Mouse (Mus musculus) neural tube, embryonic 12.5 days (tissue): Measurements from ENCODE around the gene Rab13. TPM values are rescaled to one million over a fixed set of nuclear protein-coding genes. Genes with fewer than 3 reads are reported as not detected.
"Not testable (repeated sequence)": the region's sequence is repeated elsewhere in the genome, so short reads cannot be mapped to it uniquely, and the experiment has no call there.

ENCODE experiments used
- ATAC-seq: fragments of 200-750 bp; cut with Nextera tagmentation; 2 replicates; pipeline ENCODE4 v1.8.0; 2017; ENCODE audit warnings: low read depth, mild to moderate bottlenecking, moderate TSS enrichment, moderate library complexity; ENCODE audit not compliant: low FRiP score
- H3K27ac ChIP-seq: fragments of 300-500 bp; sonication (generic); 2 replicates; pipeline ENCODE4 v1.5.1; 2016
- H3K27me3 ChIP-seq: fragments of 300-500 bp; sonication (generic); replicated peaks from 2 replicates; pipeline ENCODE4 v1.6.1; 2016; ENCODE audit warnings: mild to moderate bottlenecking
- H3K36me3 ChIP-seq: fragments of 300-500 bp; sonication (generic); 2 replicates; pipeline ENCODE4 v1.6.1; 2016; ENCODE audit warnings: mild to moderate bottlenecking
- H3K4me1 ChIP-seq: fragments of 300-500 bp; sonication (generic); 2 replicates; pipeline ENCODE4 v1.6.1; 2016
- H3K4me2 ChIP-seq: fragments of 300-500 bp; sonication (generic); replicated peaks from 2 replicates; pipeline ENCODE4 v1.6.1; 2016; ENCODE audit warnings: mild to moderate bottlenecking
- H3K4me3 ChIP-seq: fragments of 300-500 bp; sonication (generic); 2 replicates; pipeline ENCODE4 v1.5.1; 2016
- H3K9ac ChIP-seq: fragments of 300-500 bp; sonication (generic); 2 replicates; pipeline ENCODE4 v1.6.1; 2016; ENCODE audit warnings: mild to moderate bottlenecking
- H3K9me3 ChIP-seq: fragments of 300-500 bp; sonication (generic); 2 replicates; pipeline ENCODE4 v1.6.1; 2016; ENCODE audit warnings: mild to moderate bottlenecking
- WGBS: fragments of 180-500 bp; shearing (Covaris S2); methylation state at CpG from one replicate; pipeline ENCODE4 v1.1.7; 2016; 5-methylcytosine and 5-hydroxymethylcytosine counted together
- polyA plus RNA-seq: library from polyadenylated mRNA; unstranded; fragments of >200 nt; fragmentation: Nextera tagmentation; extraction: Ambion mirVana; gene quantifications from 2 replicates; pipeline ENCODE4 v1.2.1, GENCODE M21; 2016

The Rab13 gene
- polyA plus RNA-seq, 1 experiment from 2014 or later: 23.4 TPM

- not testable (repeated sequence) for H3K9me3 ChIP-seq, ATAC-seq, H3K27ac ChIP-seq, H3K4me3 ChIP-seq, H3K27me3 ChIP-seq, H3K9ac ChIP-seq
- H3K4me1 ChIP-seq: peaks cover 23% of the 10 kb centered on the region
- WGBS: 85% methylated on average over 1 of the region's 1 CpGs
- H3K36me3 ChIP-seq: peaks cover 20% of the 10 kb centered on the region
- H3K4me2 ChIP-seq: peak overlapping the region; percentile 83
Observed at GRCm38 (mm10) chr3:90253174-90253573, 39.7 kb downstream of the Rab13 start.

DNA sequence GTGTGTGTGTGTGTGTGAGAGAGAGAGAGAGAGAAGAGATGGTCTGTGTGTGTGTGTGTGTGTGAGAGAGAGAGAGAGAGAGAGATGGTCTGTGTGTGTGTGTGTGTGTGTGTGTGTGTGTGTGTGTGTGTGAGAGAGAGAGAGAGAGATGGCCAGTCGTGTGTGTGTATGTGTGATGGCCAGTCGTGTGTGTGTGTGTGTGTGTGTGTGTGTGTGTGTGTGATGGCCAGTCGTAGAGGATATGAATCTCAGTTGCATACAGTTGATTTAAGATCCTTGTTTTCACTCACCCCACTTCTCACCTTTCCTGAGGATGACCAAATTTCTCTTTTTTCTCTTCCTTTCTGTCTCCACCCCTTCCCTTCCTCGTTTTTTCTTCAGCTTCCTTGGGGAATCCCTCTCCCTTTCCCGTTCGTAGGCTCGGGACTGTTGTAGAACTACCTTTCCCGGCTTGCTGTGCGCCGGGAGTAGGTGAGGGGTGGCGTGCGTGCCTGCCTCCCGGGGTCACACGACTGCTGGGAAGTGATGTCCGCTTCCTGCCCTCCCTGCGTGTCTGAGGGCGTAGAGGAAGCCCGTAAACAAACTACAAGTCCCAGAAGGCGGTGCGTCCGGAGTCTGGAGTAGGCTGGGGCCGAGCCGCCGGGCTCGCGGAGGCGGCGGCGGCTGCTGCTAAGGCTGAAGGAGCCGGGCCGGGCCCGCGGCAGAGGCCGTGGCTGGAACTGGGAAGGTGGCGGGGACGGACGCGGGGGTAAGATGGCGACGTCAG, 40.3 kb downstream of the Rab13 start, which contains the start of gene Crtc2:
TSS of gene Crtc2 (plus strand) at position 511 of the 766 bp plus-strand sequence.
- Histone ChIP-seq H3K27ac (peak within 1 kb of the TSS; percentile 53; the same call in 1 of the 2 replicates), H3K4me1 (peaks cover 19% of the 10 kb centered on the region), H3K9ac (peak within 1 kb of the TSS; percentile 88), H3K4me2 (peak within 1 kb of the TSS; percentile 83), H3K36me3 (peaks cover 26% of the 10 kb centered on the region), H3K27me3 (no peaks in the 10 kb centered on the region), H3K9me3 (no peaks in the 10 kb centered on the region), H3K4me3 (peak within 1 kb of the TSS; percentile 88)
- peak; percentile 97 for ATAC-seq
- WGBS: 2% methylated on average over 40 of the region's 40 CpGs

DNA sequence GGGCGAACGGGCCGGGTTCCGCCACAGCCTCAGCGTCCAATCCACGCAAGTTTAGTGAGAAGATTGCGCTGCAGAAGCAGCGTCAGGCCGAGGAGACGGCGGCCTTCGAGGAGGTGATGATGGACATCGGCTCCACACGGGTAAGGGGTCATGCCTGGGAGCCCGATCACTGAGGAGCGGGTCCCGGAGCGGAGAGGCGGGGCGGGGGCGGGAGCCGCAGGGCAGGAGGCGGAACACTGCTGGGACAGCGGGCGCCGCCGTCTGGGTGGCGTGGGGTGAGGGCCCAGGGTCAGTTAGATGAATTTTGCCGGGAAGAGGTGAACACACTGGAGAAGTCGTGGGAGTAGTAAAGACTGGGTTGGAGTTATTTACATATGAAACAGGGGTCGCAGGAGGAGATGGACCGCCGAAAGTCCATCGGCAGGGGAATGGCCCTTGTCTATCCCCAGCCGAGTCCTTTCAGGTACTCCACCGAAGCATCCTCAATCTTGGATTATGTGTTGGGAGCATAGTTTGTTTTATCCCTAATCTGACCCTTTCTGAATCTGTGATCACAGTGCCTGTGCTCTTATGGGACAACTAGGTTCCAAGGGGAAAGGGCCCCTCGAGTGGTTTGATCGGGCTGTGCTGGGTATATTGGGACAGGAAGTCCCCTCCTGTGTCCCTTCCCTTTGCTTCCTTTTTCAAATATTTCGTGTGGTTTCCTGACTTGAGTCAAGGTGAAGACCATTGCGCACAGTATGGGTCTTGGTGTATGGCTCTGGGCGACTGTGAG, 41.1 kb downstream of the Rab13 start:
- Histone ChIP-seq H3K27ac (peak overlapping the region; percentile 53; the same call in 1 of the 2 replicates), H3K36me3 (peaks cover 34% of the 10 kb centered on the region), H3K4me2 (peak overlapping the region; percentile 83), H3K9ac (peak overlapping the region; percentile 88), H3K4me3 (peak overlapping the region; percentile 88), H3K9me3 (no peaks in the 10 kb centered on the region), H3K27me3 (no peaks in the 10 kb centered on the region), H3K4me1 (peaks cover 15% of the 10 kb centered on the region)
- ATAC-seq: peak; percentile 46; the same call in 1 of the 2 replicates
- 1% methylated on average over 41 of the region's 41 CpGs for WGBS

DNA sequence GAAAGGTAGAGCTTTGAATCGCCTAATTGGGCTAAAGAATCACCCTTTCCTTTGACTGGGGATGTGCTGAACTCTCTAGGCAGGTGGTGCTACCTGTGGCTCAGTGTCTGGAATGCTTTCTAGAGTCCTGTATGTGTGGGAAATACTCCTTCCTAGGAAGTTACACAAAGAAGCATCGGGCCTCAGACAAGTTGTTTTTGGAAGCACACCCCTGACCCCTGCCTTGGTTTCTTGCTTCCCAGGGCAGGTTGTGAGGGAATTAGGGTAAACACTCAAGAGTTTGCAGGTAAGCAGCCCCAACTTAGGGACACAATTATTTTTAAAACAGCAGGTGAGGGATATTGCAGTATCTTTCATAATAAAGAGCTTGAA, 41.7 kb downstream of the Rab13 start:
- Histone ChIP-seq H3K4me1 (peaks cover 15% of the 10 kb centered on the region), H3K4me3 (peak overlapping the region; percentile 88), H3K27me3 (no peaks in the 10 kb centered on the region), H3K27ac (no peak overlapping the region), H3K36me3 (peaks cover 39% of the 10 kb centered on the region), H3K4me2 (peak overlapping the region; percentile 83), H3K9me3 (no peaks in the 10 kb centered on the region), H3K9ac (peak overlapping the region; percentile 88)
- 19% methylated on average over 2 of the region's 2 CpGs for WGBS
- no peak for ATAC-seq

DNA sequence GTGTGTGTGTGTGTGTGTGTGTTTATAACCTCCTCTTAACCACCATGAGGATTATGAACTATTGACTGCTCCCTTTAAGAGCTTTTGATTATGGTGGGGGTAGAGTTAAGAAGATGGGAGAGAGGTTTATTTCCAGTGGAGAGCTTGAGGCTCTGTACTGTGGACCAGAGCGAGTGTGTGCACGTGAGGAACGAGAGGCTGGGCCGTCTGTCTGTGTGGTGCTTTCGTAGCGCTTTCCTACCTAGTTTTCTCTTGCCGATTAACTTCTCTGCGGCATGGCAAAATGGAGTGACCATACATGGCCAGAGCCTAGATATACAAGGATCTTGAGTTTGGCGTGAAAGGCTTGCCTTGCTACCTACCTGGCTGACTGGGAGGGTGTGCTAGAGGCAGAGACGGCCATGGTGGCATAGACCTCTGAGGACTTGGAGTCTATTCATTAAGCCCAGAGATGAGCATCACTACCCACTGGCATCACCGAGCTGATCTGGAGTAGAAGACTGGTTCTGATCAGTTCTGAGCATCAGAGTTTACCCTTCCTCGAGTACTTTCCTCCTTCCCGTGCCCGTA, 42.4 kb downstream of the Rab13 start:
- no peak for ATAC-seq
- Histone ChIP-seq H3K27me3 (no peaks in the 10 kb centered on the region), H3K36me3 (peaks cover 42% of the 10 kb centered on the region), H3K27ac (no peak overlapping the region), H3K4me2 (peak overlapping the region; percentile 83), H3K9ac (no peak overlapping the region), H3K4me3 (no peak overlapping the region), H3K4me1 (peaks cover 15% of the 10 kb centered on the region), H3K9me3 (no peaks in the 10 kb centered on the region)
- WGBS: 96% methylated on average over 14 of the region's 14 CpGs

DNA sequence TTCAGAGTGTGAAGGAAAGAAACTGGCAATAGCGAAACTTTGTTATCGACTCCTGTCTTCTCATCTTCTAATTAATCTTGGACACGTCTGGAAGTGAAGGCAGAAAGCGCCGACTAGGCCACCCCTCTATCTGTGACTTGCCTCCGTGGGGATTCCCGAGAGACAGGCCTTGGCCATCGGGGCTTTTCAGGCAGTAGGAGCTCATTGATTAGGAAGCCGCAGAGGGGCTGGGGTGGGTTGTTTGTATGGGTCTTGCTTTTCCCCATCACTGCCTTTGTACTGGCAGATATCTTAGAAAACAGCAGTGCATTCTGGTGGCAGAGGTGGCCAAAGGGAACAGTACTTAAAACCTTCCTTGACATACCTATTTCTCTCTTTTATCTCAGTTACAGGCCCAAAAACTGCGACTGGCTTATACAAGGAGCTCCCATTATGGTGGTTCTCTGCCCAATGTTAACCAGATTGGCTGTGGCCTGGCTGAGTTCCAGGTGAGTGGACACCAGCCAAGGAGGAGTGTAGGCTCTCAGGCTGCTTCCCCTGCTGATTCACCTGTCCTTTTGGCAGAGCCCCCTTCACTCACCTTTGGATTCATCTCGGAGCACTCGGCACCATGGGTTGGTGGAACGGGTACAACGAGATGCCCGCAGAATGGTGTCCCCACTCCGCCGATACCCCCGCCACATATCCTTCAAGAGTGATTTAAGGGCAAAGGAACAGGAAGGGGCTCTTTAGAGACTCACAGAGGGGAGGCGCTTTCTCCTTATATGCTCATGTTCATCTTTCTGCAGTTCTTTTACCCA, 43.4 kb downstream of the Rab13 start:
- 93% methylated on average over 19 of the region's 19 CpGs for WGBS
- no peak overlapping the region for H3K4me2 ChIP-seq
- H3K9ac ChIP-seq: no peak overlapping the region
- H3K27ac ChIP-seq: no peak overlapping the region
- no peak for ATAC-seq
- peaks cover 15% of the 10 kb centered on the region for H3K4me1 ChIP-seq
- H3K9me3 ChIP-seq: no peaks in the 10 kb centered on the region
- H3K27me3 ChIP-seq: no peaks in the 10 kb centered on the region
- H3K4me3 ChIP-seq: no peak overlapping the region
- peaks cover 43% of the 10 kb centered on the region for H3K36me3 ChIP-seq

GRCm38 (mm10) chr3:90258521-90258920, 45.0 kb downstream of the Rab13 start:
- no peak overlapping the region for H3K27ac ChIP-seq
- H3K36me3 ChIP-seq: peaks cover 59% of the 10 kb centered on the region
- H3K4me2 ChIP-seq: no peak overlapping the region
- H3K9me3 ChIP-seq: no peaks in the 10 kb centered on the region
- H3K9ac ChIP-seq: no peak overlapping the region
- no peaks in the 10 kb centered on the region for H3K27me3 ChIP-seq
- H3K4me3 ChIP-seq: no peak overlapping the region
- WGBS: 89% methylated on average over 4 of the region's 4 CpGs
- ATAC-seq: no peak
- H3K4me1 ChIP-seq: peaks cover 15% of the 10 kb centered on the region

GRCm38 (mm10) chr3:90263121-90263771, 49.8 kb downstream of the Rab13 start:
- H3K4me3 ChIP-seq: no peak overlapping the region
- H3K27me3 ChIP-seq: no peaks in the 10 kb centered on the region
- no peak overlapping the region for H3K4me2 ChIP-seq
- H3K9me3 ChIP-seq: no peaks in the 10 kb centered on the region
- H3K4me1 ChIP-seq: peaks cover 9% of the 10 kb centered on the region
- no peak overlapping the region for H3K27ac ChIP-seq
- no peak overlapping the region for H3K9ac ChIP-seq
- H3K36me3 ChIP-seq: peaks cover 54% of the 10 kb centered on the region
- WGBS: 93% methylated on average over 5 of the region's 5 CpGs
- ATAC-seq: no peak

- Histone ChIP-seq H3K4me2 (peak overlapping the region; percentile 81), H3K9ac (peak overlapping the region; percentile 94; the same call in 1 of the 2 replicates), H3K9me3 (no peaks in the 10 kb centered on the region), H3K36me3 (peaks cover 45% of the 10 kb centered on the region), H3K4me1 (peaks cover 9% of the 10 kb centered on the region), H3K27ac (no peak overlapping the region), H3K27me3 (no peaks in the 10 kb centered on the region), H3K4me3 (peak overlapping the region; percentile 93)
- 37% methylated on average over 10 of the region's 10 CpGs for WGBS
- ATAC-seq: no peak
Observed at GRCm38 (mm10) chr3:90264687-90265033, 51.2 kb downstream of the Rab13 start.

DNA sequence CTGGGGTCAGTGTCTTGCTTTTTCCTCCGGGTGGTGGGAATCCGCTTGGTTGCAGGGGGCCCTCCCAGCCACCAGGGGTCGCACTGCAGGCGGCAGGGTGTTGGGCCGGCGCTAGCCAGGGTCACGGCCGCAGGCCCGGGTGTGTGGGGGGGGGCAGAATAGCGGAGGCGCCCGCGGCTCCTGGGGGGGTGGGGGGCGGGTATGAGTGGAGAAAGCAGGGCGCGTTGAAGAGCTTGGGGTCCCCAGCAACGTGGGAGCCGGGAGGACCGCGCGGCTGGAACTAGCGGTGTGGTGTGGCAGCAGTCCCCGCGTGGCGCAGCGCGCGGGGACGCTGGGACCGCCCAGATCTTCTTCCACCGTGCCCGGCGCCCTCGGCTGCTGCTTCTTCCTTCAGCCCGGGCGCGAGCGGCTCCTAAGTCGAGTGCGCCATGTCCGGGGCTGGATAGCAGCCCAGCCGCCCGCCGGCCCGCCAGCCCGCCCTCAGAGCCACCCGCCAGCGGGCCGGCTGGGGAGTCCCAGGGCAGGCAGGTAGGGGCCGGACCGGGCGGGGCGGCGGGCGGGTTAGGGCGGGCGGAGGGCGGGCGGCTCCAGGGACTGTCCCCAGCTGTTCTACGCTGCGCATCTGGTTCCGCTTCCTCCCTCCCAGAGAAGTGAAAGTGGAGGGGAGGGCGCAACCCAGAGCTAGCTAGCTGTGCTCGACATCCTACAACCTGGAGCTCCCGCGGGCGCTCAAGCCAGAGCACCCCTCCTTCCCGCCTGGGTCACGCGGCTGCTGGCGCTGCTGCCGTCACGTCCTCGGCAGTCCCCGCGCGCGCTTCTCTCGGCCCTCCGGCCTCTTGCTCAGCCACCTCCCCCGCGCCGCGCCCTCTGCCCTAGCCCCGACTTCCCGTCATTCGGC, 51.8 kb downstream of the Rab13 start, which contains the start of gene Dennd4b:
TSS of gene Dennd4b (plus strand) at position 152 of the 898 bp plus-strand sequence.
- H3K36me3 ChIP-seq: peaks cover 42% of the 10 kb centered on the region
- peak within 1 kb of the TSS; percentile 93 for H3K4me3 ChIP-seq
- H3K9ac ChIP-seq: peak within 1 kb of the TSS; percentile 94
- no peaks in the 10 kb centered on the region for H3K27me3 ChIP-seq
- ATAC-seq: peak; percentile 90
- H3K9me3 ChIP-seq: no peaks in the 10 kb centered on the region
- WGBS: under 1% methylated on average over 80 of the region's 87 CpGs
- peak within 1 kb of the TSS; percentile 92 for H3K27ac ChIP-seq
- H3K4me1 ChIP-seq: peaks cover 9% of the 10 kb centered on the region
- H3K4me2 ChIP-seq: peak within 1 kb of the TSS; percentile 81
